Mouse (Mus musculus): ENCODE measurements around the gene Pknox2.

Gene Pknox2

GRCm38 (mm10) chr9:37053601-37054512 lies 93.3 kb downstream of the Pknox2 start:
- ATAC-seq (ENCODE audit: insufficient number of reproducible peaks, low FRiP score, low TSS enrichment): no peak

- no peak for ATAC-seq (ENCODE audit: insufficient number of reproducible peaks, low FRiP score, low TSS enrichment)
These were observed 94.2 kb downstream of the Pknox2 start for GRCm38 (mm10) chr9:37053041-37053440.

GRCm38 (mm10) chr9:37051669-37052068 lies 95.5 kb downstream of the Pknox2 start:
- ATAC-seq (ENCODE audit: insufficient number of reproducible peaks, low FRiP score, low TSS enrichment): no peak

- no peak for ATAC-seq (ENCODE audit: insufficient number of reproducible peaks, low FRiP score, low TSS enrichment)
These were observed 99.7 kb downstream of the Pknox2 start for GRCm38 (mm10) chr9:37047490-37047889.

GRCm38 (mm10) chr9:37045875-37046274 lies 101.3 kb downstream of the Pknox2 start:
- no peak for ATAC-seq (ENCODE audit: insufficient number of reproducible peaks, low FRiP score, low TSS enrichment)

- no peak for ATAC-seq (ENCODE audit: insufficient number of reproducible peaks, low FRiP score, low TSS enrichment)
These were observed 103.0 kb downstream of the Pknox2 start for GRCm38 (mm10) chr9:37044165-37044564.

GRCm38 (mm10) chr9:37038859-37039258 lies 108.3 kb downstream of the Pknox2 start:
- ATAC-seq (ENCODE audit: insufficient number of reproducible peaks, low FRiP score, low TSS enrichment): no peak

- ATAC-seq (ENCODE audit: insufficient number of reproducible peaks, low FRiP score, low TSS enrichment): no peak
These were observed 108.8 kb downstream of the Pknox2 start for GRCm38 (mm10) chr9:37038445-37038844.

- no peak for ATAC-seq (ENCODE audit: insufficient number of reproducible peaks, low FRiP score, low TSS enrichment)
These were observed 109.8 kb downstream of the Pknox2 start for GRCm38 (mm10) chr9:37037405-37037804.

GRCm38 (mm10) chr9:37035248-37035647 lies 112.0 kb downstream of the Pknox2 start:
- no peak for ATAC-seq (ENCODE audit: insufficient number of reproducible peaks, low FRiP score, low TSS enrichment)

GRCm38 (mm10) chr9:37034316-37034715 lies 112.9 kb downstream of the Pknox2 start:
- 0 out of 2 replicates have a peak, but pooled peaks have one; percentile 27 for ATAC-seq (ENCODE audit: insufficient number of reproducible peaks, low FRiP score, low TSS enrichment)

- ATAC-seq (ENCODE audit: insufficient number of reproducible peaks, low FRiP score, low TSS enrichment): no peak
These were observed 116.6 kb downstream of the Pknox2 start for GRCm38 (mm10) chr9:37030347-37031213.

- no peak for ATAC-seq (ENCODE audit: insufficient number of reproducible peaks, low FRiP score, low TSS enrichment)
These were observed 117.3 kb downstream of the Pknox2 start for GRCm38 (mm10) chr9:37029811-37030346.

GRCm38 (mm10) chr9:37027825-37028575 lies 119.2 kb downstream of the Pknox2 start:
- ATAC-seq (ENCODE audit: insufficient number of reproducible peaks, low FRiP score, low TSS enrichment): no peak

GRCm38 (mm10) chr9:37025913-37026312 lies 121.3 kb downstream of the Pknox2 start:
- ATAC-seq (ENCODE audit: insufficient number of reproducible peaks, low FRiP score, low TSS enrichment): no peak

- no peak for ATAC-seq (ENCODE audit: insufficient number of reproducible peaks, low FRiP score, low TSS enrichment)
These were observed 125.5 kb downstream of the Pknox2 start for GRCm38 (mm10) chr9:37021586-37022230.

- ATAC-seq (ENCODE audit: insufficient number of reproducible peaks, low FRiP score, low TSS enrichment): peak; percentile 64
These were observed 129.1 kb downstream of the Pknox2 start for GRCm38 (mm10) chr9:37018154-37018553.

- no peak for ATAC-seq (ENCODE audit: insufficient number of reproducible peaks, low FRiP score, low TSS enrichment)
These were observed 130.0 kb downstream of the Pknox2 start for GRCm38 (mm10) chr9:37017169-37017568.

GRCm38 (mm10) chr9:37016165-37016564 lies 131.0 kb downstream of the Pknox2 start:
- peak; percentile 38; the same call in 1 of the 2 replicates for ATAC-seq (ENCODE audit: insufficient number of reproducible peaks, low FRiP score, low TSS enrichment)

- no peak for ATAC-seq (ENCODE audit: insufficient number of reproducible peaks, low FRiP score, low TSS enrichment)
These were observed 133.6 kb downstream of the Pknox2 start for GRCm38 (mm10) chr9:37013565-37013964.
